Mouse (Mus musculus) heart, embryonic 14.5 days (tissue): ENCODE data around the gene Pth. TPM values are rescaled to one million over a fixed set of nuclear protein-coding genes. Genes with fewer than 3 reads are reported as not detected.

Experiments
- ATAC-seq: fragments of 200-750 bp; cut with Nextera tagmentation; 2 replicates; pipeline ENCODE4 v1.8.0; 2017; ENCODE audit warnings: low read depth, moderate TSS enrichment; ENCODE audit not compliant: insufficient number of reproducible peaks, insufficient read depth, low FRiP score
- H3K27ac ChIP-seq, 2 experiments: fragments of 200-500 bp in 1 of 2; fragments of 300-500 bp in 1 of 2; sonication (generic) in 1 of 2; replicated peaks in 1 of 2; 2 replicates each; pipeline ENCODE4 v1.5.1; 2012 to 2014; ENCODE audit warnings: low read depth in 2 of 2, low read length in 2 of 2, control low read depth in 1 of 2, mild to moderate bottlenecking in 1 of 2, mixed read lengths in 1 of 2; ENCODE audit not compliant: control insufficient read depth in 1 of 2, insufficient read depth in 1 of 2
- H3K27me3 ChIP-seq: fragments of 300-500 bp; sonication (generic); 2 replicates; pipeline ENCODE4 v1.6.1; 2014; ENCODE audit warnings: mild to moderate bottlenecking, low read length, control low read depth; ENCODE audit not compliant: control insufficient read depth, insufficient read depth
- H3K36me3 ChIP-seq: fragments of 300-500 bp; sonication (generic); 2 replicates; pipeline ENCODE4 v1.6.1; 2014; ENCODE audit warnings: mild to moderate bottlenecking, control low read depth, low read length, mixed read lengths; ENCODE audit not compliant: control insufficient read depth, insufficient read depth
- H3K4me1 ChIP-seq, 2 experiments: fragments of 200-500 bp in 1 of 2; fragments of 300-500 bp in 1 of 2; sonication (generic) in 1 of 2; 2 replicates each; pipeline ENCODE4 v1.6.1; 2012 to 2014; ENCODE audit warnings: low read length in 2 of 2, control low read depth in 1 of 2, mixed read lengths in 1 of 2; ENCODE audit not compliant: control insufficient read depth in 2 of 2, insufficient read depth in 2 of 2
- H3K4me2 ChIP-seq: fragments of 300-500 bp; sonication (generic); 2 replicates; pipeline ENCODE4 v1.6.1; 2014; ENCODE audit warnings: mild to moderate bottlenecking, low read length
- H3K4me3 ChIP-seq, 2 experiments: fragments of 200-500 bp in 1 of 2; fragments of 300-500 bp in 1 of 2; sonication (generic) in 1 of 2; 2 replicates each; pipeline ENCODE4 v1.5.1; 2012 to 2014; ENCODE audit warnings: low read length in 2 of 2, mild to moderate bottlenecking in 2 of 2, control low read depth in 1 of 2, low read depth in 1 of 2, moderate library complexity in 1 of 2; ENCODE audit not compliant: control insufficient read depth in 1 of 2, insufficient read depth in 1 of 2
- H3K9ac ChIP-seq: fragments of 300-500 bp; sonication (generic); 2 replicates; pipeline ENCODE4 v1.6.1; 2014; ENCODE audit warnings: mild to moderate bottlenecking, low read length
- H3K9me3 ChIP-seq: fragments of 300-500 bp; sonication (generic); 2 replicates; pipeline ENCODE4 v1.6.1; 2016; ENCODE audit warnings: low read length, control low read depth; ENCODE audit not compliant: control insufficient read depth
- WGBS: fragments of 180-500 bp; shearing (Covaris S2); extraction: QIAGEN DNeasy Blood & Tissue Kit; methylation state at CpG from one replicate; pipeline ENCODE4 v1.1.7; 2014; 5-methylcytosine and 5-hydroxymethylcytosine counted together
- polyA plus RNA-seq: library from polyadenylated mRNA; unstranded; fragments of >200 nt; fragmentation: Nextera tagmentation; extraction: Ambion mirVana; gene quantifications from 2 replicates; pipeline ENCODE4 v1.2.1, GENCODE M21; 2014

The Pth gene
- polyA plus RNA-seq, 1 experiment from 2014 or later = not detected

- Histone ChIP-seq H3K9me3 (no peaks in the 10 kb centered on the region), H3K36me3 (no peaks in the 10 kb centered on the region)
Observed at GRCm38 (mm10) chr7:113415256-113415655, 26.9 kb upstream of the Pth start.

GRCm38 (mm10) chr7:113408712-113409111, 20.3 kb upstream of the Pth start:
- no peaks in the 10 kb centered on the region for H3K9me3 ChIP-seq
- no peak overlapping the region for H3K4me3 ChIP-seq
- H3K36me3 ChIP-seq = no peaks in the 10 kb centered on the region
- H3K27ac ChIP-seq = no peak overlapping the region
- no peak overlapping the region for H3K4me2 ChIP-seq
- ATAC-seq = no peak
- no peak overlapping the region for H3K9ac ChIP-seq
- 45% methylated on average over 5 of the region's 5 CpGs for WGBS
- H3K4me1 ChIP-seq = no peaks in the 10 kb centered on the region
- H3K27me3 ChIP-seq = no peaks in the 10 kb centered on the region

More at GRCm38 (mm10) chr7:113415256-113415655, 26.9 kb upstream of the Pth start:
- WGBS = 89% methylated on average over 3 of the region's 3 CpGs
- Histone ChIP-seq H3K27ac (no peak overlapping the region), H3K27me3 (no peaks in the 10 kb centered on the region), H3K4me3 (no peak overlapping the region), H3K4me1 (peaks cover 4 to 10% of the 10 kb centered on the region in 2 experiments; a peak in 3 of 4 replicates), H3K9ac (no peak overlapping the region), H3K4me2 (no peak overlapping the region)
- ATAC-seq = no peak

- Histone ChIP-seq H3K9me3 (no peaks in the 10 kb centered on the region), H3K27ac (no peak overlapping the region)
- no peak for ATAC-seq
Observed at GRCm38 (mm10) chr7:113398083-113398482, 9.7 kb upstream of the Pth start.

GRCm38 (mm10) chr7:113396661-113397060, 8.3 kb upstream of the Pth start:
- Histone ChIP-seq H3K27me3 (no peaks in the 10 kb centered on the region), H3K4me2 (no peak overlapping the region), H3K9ac (no peak overlapping the region), H3K9me3 (no peaks in the 10 kb centered on the region), H3K4me1 (no peaks in the 10 kb centered on the region), H3K36me3 (no peaks in the 10 kb centered on the region), H3K4me3 (no peak overlapping the region), H3K27ac (no peak overlapping the region)
- 87% methylated on average over 4 of the region's 4 CpGs for WGBS
- no peak for ATAC-seq

More at GRCm38 (mm10) chr7:113398083-113398482, 9.7 kb upstream of the Pth start:
- Histone ChIP-seq H3K36me3 (no peaks in the 10 kb centered on the region), H3K27me3 (no peaks in the 10 kb centered on the region), H3K4me3 (no peak overlapping the region), H3K4me1 (no peaks in the 10 kb centered on the region), H3K4me2 (no peak overlapping the region), H3K9ac (no peak overlapping the region)

- H3K27ac ChIP-seq = no peak overlapping the region
- no peaks in the 10 kb centered on the region for H3K4me1 ChIP-seq
- H3K36me3 ChIP-seq = no peaks in the 10 kb centered on the region
- H3K4me3 ChIP-seq = no peak overlapping the region
- ATAC-seq = no peak
- no peaks in the 10 kb centered on the region for H3K9me3 ChIP-seq
- no peak overlapping the region for H3K4me2 ChIP-seq
- 59% methylated on average over 2 of the region's 2 CpGs for WGBS
- H3K9ac ChIP-seq = no peak overlapping the region
- no peaks in the 10 kb centered on the region for H3K27me3 ChIP-seq
Observed at GRCm38 (mm10) chr7:113391619-113392018, 3.2 kb upstream of the Pth start.

- Histone ChIP-seq H3K4me3 (no peak overlapping the region), H3K4me1 (no peaks in the 10 kb centered on the region), H3K9me3 (no peaks in the 10 kb centered on the region), H3K27ac (no peak overlapping the region), H3K9ac (no peak overlapping the region), H3K4me2 (no peak overlapping the region), H3K27me3 (no peaks in the 10 kb centered on the region), H3K36me3 (no peaks in the 10 kb centered on the region)
- 28% methylated on average over 7 of the region's 7 CpGs for WGBS
- ATAC-seq = peak; percentile 64
Observed at GRCm38 (mm10) chr7:113377875-113378658, 10.3 kb downstream of the Pth start.

GRCm38 (mm10) chr7:113372682-113373081, 15.7 kb downstream of the Pth start:
- 77% methylated on average over 1 of the region's 1 CpGs for WGBS
- no peak overlapping the region for H3K4me3 ChIP-seq
- no peak for ATAC-seq
- no peaks in the 10 kb centered on the region for H3K36me3 ChIP-seq
- no peaks in the 10 kb centered on the region for H3K27me3 ChIP-seq
- H3K4me1 ChIP-seq = peaks cover 2 to 8% of the 10 kb centered on the region in 2 experiments; a peak in 1 of 4 replicates
- no peaks in the 10 kb centered on the region for H3K9me3 ChIP-seq
- H3K9ac ChIP-seq = no peak overlapping the region
- H3K27ac ChIP-seq = no peak overlapping the region
- H3K4me2 ChIP-seq = no peak overlapping the region
